Mouse (Mus musculus): ENCODE measurements around the gene Nuak2. TPM values are rescaled to one million over a fixed set of nuclear protein-coding genes. Genes with fewer than 3 reads are reported as not detected.

The Nuak2 gene
- polyA plus RNA-seq, 1 experiment from 2014 or later, result 57.7 TPM

DNA sequence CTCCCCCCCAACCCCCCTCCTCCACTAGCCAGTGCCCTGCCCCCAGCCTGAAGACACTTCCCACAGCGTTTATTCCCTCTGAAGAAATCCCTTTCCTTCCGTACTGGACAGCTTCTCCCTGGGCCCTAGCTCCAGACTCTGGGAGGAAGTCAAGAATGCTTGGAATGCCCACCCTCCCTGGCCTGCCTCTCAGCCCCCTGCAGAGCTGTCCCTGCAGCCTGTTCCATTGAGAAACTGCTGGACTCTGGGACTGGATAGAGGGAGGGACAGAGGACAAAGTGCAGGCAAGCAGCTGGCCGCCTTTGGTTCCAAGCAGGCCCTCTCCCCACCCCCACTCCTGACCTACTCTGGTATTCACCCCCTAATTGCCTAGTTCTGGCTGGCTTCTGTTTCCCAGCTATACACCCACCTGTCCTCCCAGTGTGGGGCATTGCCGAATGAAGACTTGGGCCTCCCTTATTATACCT, 17.8 kb downstream of the Nuak2 start:
- Histone ChIP-seq H3K27me3 (ENCODE audit: control insufficient read depth, insufficient read depth, low read length) (no peaks in the 10 kb centered on the region), H3K4me2 (ENCODE audit: low read depth, low read length, severe bottlenecking) (peak overlapping the region; percentile 9; the same call in 1 of the 2 replicates), H3K9me3 (ENCODE audit: control insufficient read depth, low read length) (no peaks in the 10 kb centered on the region), H3K9ac (ENCODE audit: low read length) (0 out of 2 replicates have a peak overlapping the region, but pooled peaks have one; percentile 2), H3K4me1 (replicated peaks; ENCODE audit: control insufficient read depth, insufficient read depth, low read length) (peaks cover 49% of the 10 kb centered on the region), H3K4me3 (ENCODE audit: low read depth, low read length) (no peak overlapping the region), H3K36me3 (ENCODE audit: control insufficient read depth, insufficient read depth, low read length) (peaks cover 13% of the 10 kb centered on the region), H3K27ac (ENCODE audit: low read depth, low read length) (peak overlapping the region; percentile 94)
- 0% methylated on average over 4 of the region's 4 CpGs for WGBS
- ATAC-seq (replicated peaks; ENCODE audit: low FRiP score) (peak; percentile 85), DNase-seq (ENCODE audit: low spot score) (peak; percentile 85)

DNA sequence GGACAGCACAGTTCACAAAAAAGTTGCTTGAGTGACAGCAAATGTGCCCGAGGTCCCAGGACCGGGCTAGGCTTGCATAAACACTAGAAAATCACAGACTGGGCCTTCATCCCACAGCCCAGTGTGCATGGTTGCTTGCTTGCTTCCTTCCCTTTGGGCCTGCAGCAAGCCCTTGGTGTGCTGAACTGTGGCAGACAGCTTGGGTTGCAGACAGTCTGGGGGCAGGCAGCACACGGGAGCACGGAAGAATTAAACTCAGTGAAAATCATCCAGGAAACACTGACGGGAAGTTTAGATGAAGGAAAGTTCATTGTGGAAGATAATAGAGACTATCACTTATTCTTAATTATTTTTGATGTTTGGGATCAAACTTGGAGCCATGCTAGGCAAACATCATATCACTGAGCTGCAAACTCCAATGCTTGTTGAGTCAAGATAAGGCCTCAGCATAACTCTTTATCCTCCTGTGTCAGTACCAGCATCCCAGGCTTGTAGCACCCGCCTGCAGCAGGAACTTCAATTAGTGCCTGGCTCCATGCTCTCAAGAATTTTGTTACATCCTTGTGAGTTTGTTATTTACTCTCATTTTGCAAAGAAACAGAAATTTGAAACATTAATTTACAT, 18.4 kb downstream of the Nuak2 start:
- Histone ChIP-seq H3K9ac (ENCODE audit: low read length) (peak overlapping the region; percentile 36), H3K27me3 (ENCODE audit: control insufficient read depth, insufficient read depth, low read length) (no peaks in the 10 kb centered on the region), H3K36me3 (ENCODE audit: control insufficient read depth, insufficient read depth, low read length) (peaks cover 13% of the 10 kb centered on the region), H3K27ac (ENCODE audit: low read depth, low read length) (peak overlapping the region; percentile 94), H3K9me3 (ENCODE audit: control insufficient read depth, low read length) (no peaks in the 10 kb centered on the region), H3K4me2 (ENCODE audit: low read depth, low read length, severe bottlenecking) (no peak overlapping the region), H3K4me3 (ENCODE audit: low read depth, low read length) (no peak overlapping the region), H3K4me1 (replicated peaks; ENCODE audit: control insufficient read depth, insufficient read depth, low read length) (peaks cover 49% of the 10 kb centered on the region)
- ATAC-seq (replicated peaks; ENCODE audit: low FRiP score), result no peak
- whole genome bisulfite sequencing, result 10% methylated on average over 6 of the region's 6 CpGs
- DNase-seq (ENCODE audit: low spot score), result no peak

DNA sequence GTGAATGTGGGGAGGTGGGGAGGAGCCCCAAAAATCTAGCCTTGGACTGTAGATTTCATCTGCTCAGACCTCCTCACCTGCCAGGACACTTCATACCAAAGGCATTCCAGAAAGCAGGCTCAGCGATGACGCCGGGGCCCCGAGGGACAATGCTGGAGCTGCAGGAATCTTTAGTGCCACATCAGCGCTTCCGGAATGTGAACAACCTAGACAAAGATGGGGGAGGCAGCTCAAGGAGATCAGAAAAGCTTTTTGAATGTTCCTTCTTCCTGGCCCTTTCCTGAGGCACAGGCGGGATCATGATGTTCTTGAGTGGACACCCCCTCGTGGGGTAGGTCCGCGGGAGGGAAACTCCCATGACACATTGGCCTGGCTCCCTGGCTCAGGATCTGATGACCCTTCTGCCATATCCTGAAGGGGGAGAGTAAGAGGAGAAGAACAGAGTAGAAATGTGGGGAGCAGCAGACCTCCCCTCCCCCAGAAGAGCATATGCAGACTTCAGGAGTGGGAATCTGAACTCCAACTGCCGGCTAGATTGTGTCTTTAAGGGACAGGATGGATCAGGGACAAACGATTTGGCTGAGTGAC, 19.5 kb downstream of the Nuak2 start:
- DNase-seq (ENCODE audit: low spot score), result peak; percentile 77
- Histone ChIP-seq H3K9me3 (ENCODE audit: control insufficient read depth, low read length) (no peaks in the 10 kb centered on the region), H3K4me2 (ENCODE audit: low read depth, low read length, severe bottlenecking) (no peak overlapping the region; the same call in 1 of the 2 replicates), H3K27ac (ENCODE audit: low read depth, low read length) (peak overlapping the region; percentile 94), H3K4me3 (ENCODE audit: low read depth, low read length) (no peak overlapping the region), H3K36me3 (ENCODE audit: control insufficient read depth, insufficient read depth, low read length) (peaks cover 7% of the 10 kb centered on the region), H3K9ac (ENCODE audit: low read length) (peak overlapping the region; percentile 36), H3K27me3 (ENCODE audit: control insufficient read depth, insufficient read depth, low read length) (no peaks in the 10 kb centered on the region), H3K4me1 (replicated peaks; ENCODE audit: control insufficient read depth, insufficient read depth, low read length) (peaks cover 49% of the 10 kb centered on the region)
- 25% methylated on average over 12 of the region's 12 CpGs for WGBS
- ATAC-seq (replicated peaks; ENCODE audit: low FRiP score), result no peak

DNA sequence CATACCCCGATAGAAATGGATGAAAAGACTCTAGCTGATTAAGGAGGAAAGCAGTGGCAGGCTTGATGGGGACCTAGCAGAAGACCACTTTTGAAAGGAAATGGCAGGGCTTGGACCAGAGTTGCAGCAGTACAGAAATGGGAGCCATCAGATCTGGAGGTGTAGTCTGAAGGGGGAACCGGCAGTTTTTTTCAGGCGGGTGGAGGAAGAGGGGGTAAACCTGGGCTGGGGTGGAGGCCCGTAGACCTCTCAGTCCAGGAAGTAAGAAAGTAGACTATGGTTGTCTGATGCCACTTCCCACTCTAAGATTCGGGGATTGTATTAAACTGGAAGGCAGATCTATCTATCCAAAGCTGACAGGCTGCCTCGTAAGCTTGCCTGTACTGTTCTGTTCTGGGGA, 21.0 kb downstream of the Nuak2 start:
- no peak overlapping the region for H3K27ac ChIP-seq (ENCODE audit: low read depth, low read length)
- peaks cover 46% of the 10 kb centered on the region for H3K4me1 ChIP-seq (replicated peaks; ENCODE audit: control insufficient read depth, insufficient read depth, low read length)
- H3K36me3 ChIP-seq (ENCODE audit: control insufficient read depth, insufficient read depth, low read length), result no peaks in the 10 kb centered on the region; the same call in 1 of the 2 replicates
- DNase-seq (ENCODE audit: low spot score) (no peak), ATAC-seq (replicated peaks; ENCODE audit: low FRiP score) (no peak)
- no peaks in the 10 kb centered on the region for H3K9me3 ChIP-seq (ENCODE audit: control insufficient read depth, low read length)
- no peak overlapping the region for H3K4me2 ChIP-seq (ENCODE audit: low read depth, low read length, severe bottlenecking)
- whole genome bisulfite sequencing, result 66% methylated on average over 6 of the region's 6 CpGs
- 0 out of 2 replicates have a peak overlapping the region, but pooled peaks have one; percentile 12 for H3K9ac ChIP-seq (ENCODE audit: low read length)
- H3K4me3 ChIP-seq (ENCODE audit: low read depth, low read length), result no peak overlapping the region
- H3K27me3 ChIP-seq (ENCODE audit: control insufficient read depth, insufficient read depth, low read length), result no peaks in the 10 kb centered on the region

DNA sequence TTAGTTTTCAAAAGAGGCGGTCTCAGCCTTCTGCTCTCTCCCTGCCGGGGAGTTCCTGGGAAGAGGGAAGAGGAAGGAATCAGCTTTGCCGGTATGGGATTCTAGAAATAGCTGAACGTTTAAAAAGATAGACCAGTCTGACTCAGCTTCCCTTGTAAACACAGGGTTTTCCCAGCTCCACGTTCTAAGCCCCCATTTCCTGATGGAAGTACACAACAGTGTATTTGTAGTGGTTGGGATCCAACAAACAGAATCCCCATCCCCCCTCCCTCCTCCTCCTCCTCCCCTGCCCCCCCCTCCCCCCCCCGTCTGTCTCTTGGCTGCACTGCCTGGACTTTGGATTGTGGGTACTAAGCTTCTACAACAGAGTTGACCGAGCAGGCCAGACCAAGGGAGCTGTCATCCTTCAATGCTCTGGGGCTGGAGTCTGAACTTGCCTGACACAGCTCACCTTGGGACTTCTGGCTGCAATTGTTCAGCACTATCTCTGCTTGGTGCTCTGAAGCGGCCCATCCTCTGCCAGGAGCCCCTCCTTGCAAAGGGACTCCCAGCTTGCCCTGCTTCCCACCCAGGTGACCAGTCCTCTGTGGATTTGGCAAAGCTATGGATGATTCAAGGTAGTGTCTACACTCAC, 22.2 kb downstream of the Nuak2 start:
- Histone ChIP-seq H3K27me3 (ENCODE audit: control insufficient read depth, insufficient read depth, low read length) (no peaks in the 10 kb centered on the region), H3K4me1 (replicated peaks; ENCODE audit: control insufficient read depth, insufficient read depth, low read length) (peaks cover 36% of the 10 kb centered on the region), H3K9ac (ENCODE audit: low read length) (no peak overlapping the region), H3K4me3 (ENCODE audit: low read depth, low read length) (no peak overlapping the region), H3K27ac (ENCODE audit: low read depth, low read length) (no peak overlapping the region), H3K36me3 (ENCODE audit: control insufficient read depth, insufficient read depth, low read length) (no peaks in the 10 kb centered on the region), H3K9me3 (ENCODE audit: control insufficient read depth, low read length) (no peaks in the 10 kb centered on the region), H3K4me2 (ENCODE audit: low read depth, low read length, severe bottlenecking) (no peak overlapping the region)
- no peak for DNase-seq (ENCODE audit: low spot score)
- ATAC-seq (replicated peaks; ENCODE audit: low FRiP score), result no peak
- WGBS, result 56% methylated on average over 8 of the region's 8 CpGs

DNA sequence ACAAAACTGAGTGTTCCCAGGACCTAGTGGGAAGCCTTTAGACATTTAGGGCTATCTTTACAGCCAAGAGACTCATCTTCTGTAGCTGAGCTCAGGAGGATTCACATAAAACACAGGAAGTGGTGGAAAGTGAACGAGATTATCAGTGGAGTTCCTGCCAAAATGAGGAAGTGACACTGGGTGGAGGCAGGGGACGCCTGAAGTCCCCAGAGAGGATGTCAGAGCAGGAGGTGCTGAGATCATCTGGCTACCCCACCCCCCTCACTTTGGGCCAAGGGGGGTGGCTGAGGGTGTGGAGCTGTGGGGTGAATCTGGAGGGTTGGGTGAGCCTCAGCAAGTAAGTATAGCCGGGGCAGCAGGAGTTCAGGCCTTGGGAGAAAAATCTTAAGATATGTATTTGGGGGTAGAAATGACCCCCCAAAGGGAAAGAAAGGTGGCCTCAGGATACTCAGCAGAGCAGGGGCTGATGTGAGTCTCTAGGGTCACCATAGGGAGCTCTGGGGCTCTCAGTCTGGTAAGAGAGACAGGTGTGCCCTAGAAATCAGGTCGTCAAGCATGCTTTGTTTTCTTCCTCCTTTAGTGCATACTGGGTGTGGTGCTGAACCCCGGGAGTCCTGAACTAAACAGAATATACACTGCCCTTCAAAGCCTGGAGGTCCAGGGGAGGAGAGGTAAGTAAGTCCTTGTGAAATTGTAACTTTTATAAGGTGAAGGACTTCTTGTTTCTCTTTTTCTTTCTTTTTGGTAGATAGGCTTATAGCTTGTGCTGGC, 26.0 kb downstream of the Nuak2 start:
- H3K27ac ChIP-seq (ENCODE audit: low read depth, low read length), result no peak overlapping the region
- H3K9me3 ChIP-seq (ENCODE audit: control insufficient read depth, low read length), result no peaks in the 10 kb centered on the region
- H3K36me3 ChIP-seq (ENCODE audit: control insufficient read depth, insufficient read depth, low read length), result no peaks in the 10 kb centered on the region
- ATAC-seq (replicated peaks; ENCODE audit: low FRiP score), result no peak
- no peak overlapping the region for H3K4me3 ChIP-seq (ENCODE audit: low read depth, low read length)
- H3K9ac ChIP-seq (ENCODE audit: low read length), result no peak overlapping the region
- no peak for DNase-seq (ENCODE audit: low spot score)
- 67% methylated on average over 5 of the region's 5 CpGs for WGBS
- no peak overlapping the region for H3K4me2 ChIP-seq (ENCODE audit: low read depth, low read length, severe bottlenecking)
- H3K4me1 ChIP-seq (replicated peaks; ENCODE audit: control insufficient read depth, insufficient read depth, low read length), result peaks cover 5% of the 10 kb centered on the region; the same call in 1 of the 2 replicates
- no peaks in the 10 kb centered on the region for H3K27me3 ChIP-seq (ENCODE audit: control insufficient read depth, insufficient read depth, low read length)

DNA sequence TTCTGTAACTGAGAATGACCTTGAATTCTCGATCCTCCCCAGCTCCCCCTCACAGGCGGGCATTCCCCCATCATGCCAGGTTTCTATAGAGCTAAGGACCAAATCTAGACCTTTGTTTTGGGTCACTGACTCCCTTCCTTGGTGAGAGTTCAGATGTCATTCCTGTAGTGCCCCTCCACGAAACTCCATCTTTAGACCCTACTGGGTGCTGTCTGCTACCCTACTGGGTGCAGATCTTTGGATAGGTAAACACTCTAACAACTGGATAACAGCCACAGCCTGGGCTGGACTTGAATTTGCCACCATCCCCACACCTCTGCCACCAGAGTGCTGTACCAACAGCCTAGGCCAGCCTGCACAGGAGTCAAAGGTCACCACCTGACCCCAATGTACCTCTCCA, 26.6 kb downstream of the Nuak2 start:
- H3K27ac ChIP-seq (ENCODE audit: low read depth, low read length), result no peak overlapping the region
- no peaks in the 10 kb centered on the region for H3K36me3 ChIP-seq (ENCODE audit: control insufficient read depth, insufficient read depth, low read length)
- H3K9me3 ChIP-seq (ENCODE audit: control insufficient read depth, low read length), result no peaks in the 10 kb centered on the region
- ATAC-seq (replicated peaks; ENCODE audit: low FRiP score), result no peak
- 66% methylated on average over 3 of the region's 3 CpGs for WGBS
- no peak overlapping the region for H3K4me2 ChIP-seq (ENCODE audit: low read depth, low read length, severe bottlenecking)
- no peaks in the 10 kb centered on the region; the same call in 1 of the 2 replicates for H3K4me1 ChIP-seq (replicated peaks; ENCODE audit: control insufficient read depth, insufficient read depth, low read length)
- no peaks in the 10 kb centered on the region for H3K27me3 ChIP-seq (ENCODE audit: control insufficient read depth, insufficient read depth, low read length)
- no peak overlapping the region for H3K9ac ChIP-seq (ENCODE audit: low read length)
- no peak for DNase-seq (ENCODE audit: low spot score)
- H3K4me3 ChIP-seq (ENCODE audit: low read depth, low read length), result no peak overlapping the region

DNA sequence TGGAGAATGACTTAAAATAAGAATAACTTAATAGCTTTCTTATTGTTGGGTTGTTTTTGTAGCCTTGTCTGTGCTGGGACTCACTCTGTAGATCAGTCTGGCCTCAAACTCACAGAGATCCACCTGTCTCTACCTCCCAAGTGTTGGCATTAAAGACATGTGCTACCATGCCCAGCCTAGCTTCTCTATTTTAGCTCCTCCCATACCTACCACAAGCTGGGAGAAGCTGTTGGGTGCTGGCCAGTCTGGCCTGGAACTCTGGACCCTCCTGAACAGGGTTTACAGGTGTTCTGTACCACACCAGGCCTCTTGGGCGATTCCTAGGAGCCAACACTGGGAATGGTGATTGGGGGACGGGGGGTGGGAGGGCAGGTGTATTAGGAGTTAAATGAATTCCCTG, 27.3 kb downstream of the Nuak2 start:
- no peak for ATAC-seq (replicated peaks; ENCODE audit: low FRiP score)
- WGBS, result 82% methylated on average over 2 of the region's 2 CpGs
- Histone ChIP-seq H3K36me3 (ENCODE audit: control insufficient read depth, insufficient read depth, low read length) (no peaks in the 10 kb centered on the region), H3K4me3 (ENCODE audit: low read depth, low read length) (no peak overlapping the region), H3K9ac (ENCODE audit: low read length) (no peak overlapping the region), H3K27ac (ENCODE audit: low read depth, low read length) (no peak overlapping the region), H3K4me2 (ENCODE audit: low read depth, low read length, severe bottlenecking) (no peak overlapping the region), H3K4me1 (replicated peaks; ENCODE audit: control insufficient read depth, insufficient read depth, low read length) (no peaks in the 10 kb centered on the region), H3K27me3 (ENCODE audit: control insufficient read depth, insufficient read depth, low read length) (no peaks in the 10 kb centered on the region), H3K9me3 (ENCODE audit: control insufficient read depth, low read length) (no peaks in the 10 kb centered on the region)
- DNase-seq (ENCODE audit: low spot score), result no peak
